Mouse (Mus musculus) intestine, embryonic 16.5 days (tissue): ENCODE data around the gene Map1b. TPM values are rescaled to one million over a fixed set of nuclear protein-coding genes. Genes with fewer than 3 reads are reported as not detected.

Experiments
- ATAC-seq: fragments of 200-750 bp; cut with Nextera tagmentation; 2 replicates; pipeline ENCODE4 v1.8.0; 2017; ENCODE audit warnings: moderate TSS enrichment, moderate library complexity
- H3K27ac ChIP-seq: fragments of 300-500 bp; sonication (generic); 2 replicates; pipeline ENCODE4 v1.5.1; 2014; ENCODE audit warnings: mild to moderate bottlenecking, low read length
- H3K27me3 ChIP-seq: fragments of 300-500 bp; sonication (generic); replicated peaks from 2 replicates; pipeline ENCODE4 v1.6.1; 2014; ENCODE audit warnings: low read length, control low read depth, mixed read lengths; ENCODE audit not compliant: control insufficient read depth, insufficient read depth
- H3K36me3 ChIP-seq: fragments of 300-500 bp; sonication (generic); 2 replicates; pipeline ENCODE4 v1.6.1; 2014; ENCODE audit warnings: low read length, control low read depth; ENCODE audit not compliant: control insufficient read depth, insufficient read depth
- H3K4me1 ChIP-seq: fragments of 300-500 bp; sonication (generic); 2 replicates; pipeline ENCODE4 v1.6.1; 2014; ENCODE audit warnings: low read length, control low read depth, mixed read lengths; ENCODE audit not compliant: control insufficient read depth, insufficient read depth
- H3K4me2 ChIP-seq: fragments of 300-500 bp; sonication (generic); 2 replicates; pipeline ENCODE4 v1.6.1; 2014; ENCODE audit warnings: low read depth, low read length, control low read depth
- H3K4me3 ChIP-seq: fragments of 300-500 bp; sonication (generic); 2 replicates; pipeline ENCODE4 v1.5.1; 2014; ENCODE audit warnings: mild to moderate bottlenecking, low read length
- H3K9ac ChIP-seq: fragments of 300-500 bp; sonication (generic); 2 replicates; pipeline ENCODE4 v1.6.1; 2014; ENCODE audit warnings: low read depth, low read length
- H3K9me3 ChIP-seq: fragments of 300-500 bp; sonication (generic); 2 replicates; pipeline ENCODE4 v1.6.1; 2016; ENCODE audit warnings: low read length, control low read depth; ENCODE audit not compliant: control insufficient read depth
- WGBS: fragments of 180-500 bp; shearing (Covaris S2); extraction: QIAGEN DNeasy Blood & Tissue Kit; methylation state at CpG from one replicate; pipeline ENCODE4 v1.1.7; 2014; 5-methylcytosine and 5-hydroxymethylcytosine counted together
- polyA plus RNA-seq: library from polyadenylated mRNA; unstranded; fragments of >200 nt; fragmentation: Nextera tagmentation; extraction: Ambion mirVana; gene quantifications from 2 replicates; pipeline ENCODE4 v1.2.1, GENCODE M21; 2015

The Map1b gene
- polyA plus RNA-seq, 1 experiment from 2014 or later: 91.4 TPM

DNA sequence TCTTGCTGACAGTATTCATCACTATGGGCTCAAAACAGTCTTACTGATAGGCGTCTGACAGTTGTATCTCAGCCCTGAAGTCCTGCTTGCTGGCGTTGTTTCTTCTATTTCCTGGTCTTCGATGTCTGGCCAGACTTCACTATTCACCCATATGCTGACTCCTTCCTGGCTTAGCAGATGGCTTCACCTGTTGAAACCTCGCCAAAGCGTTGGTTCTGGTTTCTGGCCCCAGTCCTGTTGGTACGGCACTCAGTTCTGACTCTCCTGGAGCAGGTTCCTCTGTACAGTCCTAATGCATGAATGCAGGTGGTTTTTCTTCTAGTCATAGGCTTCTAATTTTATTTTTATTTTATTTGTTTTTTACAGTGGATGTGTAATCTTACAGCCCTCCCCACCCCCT is 38.1 kb upstream of the Map1b start:
- no peak for ATAC-seq
- Histone ChIP-seq H3K36me3 (no peaks in the 10 kb centered on the region), H3K9ac (no peak overlapping the region), H3K9me3 (no peaks in the 10 kb centered on the region), H3K4me1 (peaks cover 3% of the 10 kb centered on the region; the same call in 1 of the 2 replicates), H3K27me3 (no peaks in the 10 kb centered on the region), H3K27ac (no peak overlapping the region), H3K4me3 (no peak overlapping the region), H3K4me2 (no peak overlapping the region)
- 85% methylated on average over 6 of the region's 6 CpGs for WGBS

DNA sequence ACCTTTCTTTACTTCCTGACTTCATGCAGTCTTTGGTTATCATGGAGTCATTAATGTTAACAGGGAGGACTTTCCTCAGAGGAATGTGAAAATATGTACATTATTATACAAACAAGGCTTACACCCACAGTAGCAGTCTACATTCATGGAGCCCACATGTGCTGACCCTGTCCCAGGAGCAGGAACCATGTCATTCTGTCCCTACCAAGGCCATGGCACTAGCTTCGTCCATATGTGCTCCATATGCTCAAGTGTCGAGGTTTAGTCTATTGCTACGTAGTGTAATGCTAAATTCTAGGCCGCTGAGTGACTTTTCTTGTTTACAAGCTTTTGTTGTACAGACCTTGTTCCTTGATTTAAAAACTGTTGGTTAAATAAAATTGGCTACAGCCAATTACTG is 36.0 kb upstream of the Map1b start:
- H3K27me3 ChIP-seq: no peaks in the 10 kb centered on the region
- 93% methylated on average over 4 of the region's 4 CpGs for WGBS
- peaks cover 9% of the 10 kb centered on the region; the same call in 1 of the 2 replicates for H3K4me1 ChIP-seq
- no peak overlapping the region for H3K4me3 ChIP-seq
- no peaks in the 10 kb centered on the region for H3K36me3 ChIP-seq
- H3K9ac ChIP-seq: no peak overlapping the region
- no peak overlapping the region for H3K27ac ChIP-seq
- no peak for ATAC-seq
- no peaks in the 10 kb centered on the region for H3K9me3 ChIP-seq
- H3K4me2 ChIP-seq: no peak overlapping the region

DNA sequence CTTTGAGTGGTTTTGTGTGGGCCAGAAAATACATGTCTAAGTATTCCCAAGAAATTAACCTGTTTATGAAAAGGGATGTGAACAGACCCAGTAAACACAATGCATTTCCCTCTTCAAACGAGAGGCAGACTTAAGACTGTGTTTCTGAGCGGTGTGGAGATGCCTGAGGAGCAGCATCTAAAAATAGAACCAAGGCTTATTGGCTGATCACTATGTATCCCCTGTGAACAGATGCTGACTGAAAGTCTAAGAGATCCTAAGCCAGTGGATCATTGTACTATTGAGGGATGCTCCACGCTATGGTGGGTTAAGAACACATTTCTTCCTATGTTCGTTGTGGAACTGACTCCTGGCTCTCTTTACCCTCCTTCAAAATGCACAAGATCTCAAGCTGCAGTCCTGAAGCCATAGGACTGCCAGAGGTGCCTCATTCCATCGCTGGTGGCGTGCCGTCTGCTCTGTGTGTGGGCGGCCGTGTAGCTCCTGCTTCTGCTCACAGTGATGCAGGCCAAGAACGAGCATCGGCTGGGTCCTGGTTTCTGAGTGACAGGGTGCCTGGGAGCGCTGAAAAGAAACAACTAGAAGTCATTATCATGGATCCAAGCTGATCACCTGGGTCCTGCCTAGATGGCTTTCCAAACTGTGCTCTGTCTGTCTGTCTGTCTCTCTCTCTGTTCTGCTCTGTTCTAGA is 34.5 kb upstream of the Map1b start:
- no peak for ATAC-seq
- no peak overlapping the region for H3K27ac ChIP-seq
- WGBS: 63% methylated on average over 12 of the region's 12 CpGs

DNA sequence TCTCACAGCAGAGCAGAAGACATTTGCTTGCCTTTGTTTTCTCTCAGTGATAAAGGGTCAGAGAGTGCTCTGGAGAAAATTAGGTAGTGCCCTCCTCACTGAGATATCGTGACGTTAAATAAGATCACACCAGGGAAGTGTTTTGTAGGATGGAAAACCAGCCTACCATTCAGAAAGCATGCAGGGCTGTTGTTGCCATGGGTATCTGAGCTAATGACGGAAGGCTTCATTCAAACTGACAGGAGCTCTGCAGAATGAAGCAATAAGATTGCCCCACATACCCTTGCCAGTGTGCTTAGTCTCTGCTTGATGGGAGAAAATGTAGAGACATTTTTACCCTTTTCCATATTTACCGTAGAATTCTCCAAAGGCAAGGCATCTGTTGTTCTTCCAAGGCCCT is 33.7 kb upstream of the Map1b start:
- ATAC-seq: no peak
- no peaks in the 10 kb centered on the region for H3K9me3 ChIP-seq
- no peaks in the 10 kb centered on the region for H3K36me3 ChIP-seq
- no peaks in the 10 kb centered on the region for H3K27me3 ChIP-seq
- WGBS: 74% methylated on average over 4 of the region's 4 CpGs
- H3K4me3 ChIP-seq: no peak overlapping the region
- H3K27ac ChIP-seq: no peak overlapping the region
- peaks cover 12% of the 10 kb centered on the region; the same call in 1 of the 2 replicates for H3K4me1 ChIP-seq
- no peak overlapping the region for H3K9ac ChIP-seq
- H3K4me2 ChIP-seq: no peak overlapping the region

More for the DNA sequence above, 34.5 kb upstream of the Map1b start:
- Histone ChIP-seq H3K4me3 (no peak overlapping the region), H3K9ac (no peak overlapping the region), H3K4me2 (no peak overlapping the region), H3K4me1 (peaks cover 12% of the 10 kb centered on the region; the same call in 1 of the 2 replicates), H3K36me3 (no peaks in the 10 kb centered on the region), H3K27me3 (no peaks in the 10 kb centered on the region), H3K9me3 (no peaks in the 10 kb centered on the region)

DNA sequence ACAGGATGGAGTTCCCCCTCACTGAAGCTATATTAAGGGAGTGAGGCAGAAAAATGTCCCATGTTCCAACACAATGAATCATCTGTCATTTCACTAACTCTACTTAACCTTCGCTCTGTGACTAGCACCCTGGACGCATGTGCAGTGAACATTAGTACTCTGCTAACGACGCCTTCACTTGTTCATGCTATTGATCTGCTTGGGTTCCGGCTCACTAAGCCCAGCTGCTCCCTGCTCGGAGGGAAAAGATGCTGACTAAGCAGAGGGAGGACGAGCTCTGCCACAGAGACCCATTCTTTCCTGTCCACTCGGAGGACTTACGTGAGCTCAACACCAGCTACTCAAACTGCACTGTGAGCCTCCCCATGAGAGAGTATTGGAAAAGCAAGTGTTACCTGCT is 33.2 kb upstream of the Map1b start:
- Histone ChIP-seq H3K27ac (no peak overlapping the region), H3K9ac (no peak overlapping the region), H3K4me1 (peaks cover 12% of the 10 kb centered on the region; the same call in 1 of the 2 replicates), H3K27me3 (no peaks in the 10 kb centered on the region), H3K4me2 (no peak overlapping the region), H3K4me3 (no peak overlapping the region), H3K9me3 (no peaks in the 10 kb centered on the region), H3K36me3 (no peaks in the 10 kb centered on the region)
- no peak for ATAC-seq
- WGBS: 33% methylated on average over 9 of the region's 9 CpGs

DNA sequence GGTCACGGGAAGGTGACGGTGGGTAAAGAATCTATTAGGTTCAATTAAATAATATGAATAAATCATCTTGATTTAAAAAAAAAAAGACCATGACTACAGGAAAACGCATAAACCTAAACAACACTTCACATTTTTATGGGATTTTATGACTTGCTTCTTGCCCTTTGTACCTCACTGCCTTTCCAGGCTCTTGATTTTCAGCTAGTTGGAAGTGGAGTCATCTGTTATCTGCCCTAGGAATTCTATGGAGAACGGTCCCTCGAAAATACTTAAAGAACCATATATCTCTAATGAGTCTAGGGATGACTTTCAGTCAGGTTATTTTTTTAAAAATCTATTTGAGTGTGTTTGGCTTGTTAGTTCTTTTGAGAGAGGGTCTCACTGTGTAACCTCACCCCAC is 30.5 kb upstream of the Map1b start:
- Histone ChIP-seq H3K4me3 (no peak overlapping the region), H3K4me1 (peaks cover 12% of the 10 kb centered on the region; the same call in 1 of the 2 replicates), H3K36me3 (no peaks in the 10 kb centered on the region), H3K9me3 (no peaks in the 10 kb centered on the region), H3K4me2 (no peak overlapping the region), H3K27me3 (no peaks in the 10 kb centered on the region), H3K27ac (no peak overlapping the region), H3K9ac (no peak overlapping the region)
- WGBS: 39% methylated on average over 5 of the region's 5 CpGs
- ATAC-seq: peak; percentile 53; the same call in 1 of the 2 replicates

DNA sequence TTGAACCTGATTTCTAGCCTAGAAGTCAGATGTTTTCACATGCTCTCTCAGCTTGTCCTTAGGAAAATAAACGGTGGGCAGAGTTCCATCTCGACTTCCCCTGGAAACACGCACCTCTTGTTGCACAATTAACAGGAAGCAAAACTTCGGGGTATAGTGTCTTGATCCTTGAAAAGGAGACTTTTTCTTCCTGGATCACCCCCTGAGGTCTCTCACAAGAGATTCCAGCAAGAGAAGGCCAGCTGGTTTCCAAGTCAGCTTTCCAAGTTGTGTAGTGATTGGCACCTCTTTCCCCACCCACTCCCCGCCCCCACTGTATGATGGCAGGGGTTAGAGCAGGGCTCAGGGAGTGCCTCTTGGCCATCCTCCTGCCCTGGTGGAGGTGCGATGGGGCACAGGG is 28.9 kb upstream of the Map1b start:
- Histone ChIP-seq H3K27me3 (no peaks in the 10 kb centered on the region), H3K4me1 (peaks cover 12% of the 10 kb centered on the region; the same call in 1 of the 2 replicates), H3K9ac (no peak overlapping the region), H3K4me3 (no peak overlapping the region), H3K36me3 (no peaks in the 10 kb centered on the region), H3K9me3 (no peaks in the 10 kb centered on the region), H3K4me2 (no peak overlapping the region), H3K27ac (no peak overlapping the region)
- WGBS: 69% methylated on average over 6 of the region's 6 CpGs
- no peak for ATAC-seq

DNA sequence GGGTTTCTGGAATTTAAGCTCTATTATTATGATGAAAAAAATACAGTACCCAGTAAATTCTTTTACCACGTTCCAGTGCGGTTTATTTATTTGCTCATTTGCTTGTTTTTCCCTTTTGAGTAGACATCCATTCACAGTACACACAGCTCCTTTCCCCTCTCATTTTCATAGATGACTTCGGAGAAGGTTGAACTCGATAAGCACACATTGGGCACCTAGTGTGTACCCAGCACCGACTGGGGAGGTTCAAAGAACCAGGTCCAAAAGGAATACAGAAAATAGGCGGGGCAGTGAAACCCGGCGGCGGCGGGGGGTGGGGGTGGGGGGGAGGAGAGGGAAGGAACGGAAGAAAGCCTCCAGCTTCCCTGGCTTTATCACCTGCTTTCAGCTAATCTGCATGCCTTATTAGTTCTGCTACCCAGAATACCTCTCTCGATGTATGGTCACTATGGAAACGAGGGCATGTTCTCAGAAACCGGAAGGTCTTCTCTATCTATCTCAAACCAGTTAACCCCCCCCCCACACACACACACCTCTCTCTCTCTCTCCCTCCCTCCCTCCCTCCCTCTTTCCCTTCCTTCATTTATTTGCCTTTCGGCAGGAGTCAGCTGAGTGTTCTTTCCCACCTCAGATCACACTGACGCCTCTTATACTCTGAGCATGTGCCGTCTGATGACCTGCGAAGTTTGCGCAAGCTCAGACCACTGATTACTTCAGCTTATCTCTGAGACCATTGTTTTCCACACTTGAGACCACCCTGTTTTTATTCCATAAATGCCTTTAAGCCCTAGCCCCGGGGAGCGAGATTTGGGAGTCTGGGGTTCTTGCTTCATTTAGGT is 25.3 kb upstream of the Map1b start:
- no peaks in the 10 kb centered on the region for H3K36me3 ChIP-seq
- no peak overlapping the region for H3K9ac ChIP-seq
- ATAC-seq: no peak
- peaks cover 5% of the 10 kb centered on the region; the same call in 1 of the 2 replicates for H3K4me1 ChIP-seq
- WGBS: 30% methylated on average over 20 of the region's 21 CpGs
- H3K9me3 ChIP-seq: no peaks in the 10 kb centered on the region
- H3K4me2 ChIP-seq: peak overlapping the region; percentile 35
- H3K27ac ChIP-seq: no peak overlapping the region
- no peak overlapping the region for H3K4me3 ChIP-seq
- no peaks in the 10 kb centered on the region for H3K27me3 ChIP-seq

DNA sequence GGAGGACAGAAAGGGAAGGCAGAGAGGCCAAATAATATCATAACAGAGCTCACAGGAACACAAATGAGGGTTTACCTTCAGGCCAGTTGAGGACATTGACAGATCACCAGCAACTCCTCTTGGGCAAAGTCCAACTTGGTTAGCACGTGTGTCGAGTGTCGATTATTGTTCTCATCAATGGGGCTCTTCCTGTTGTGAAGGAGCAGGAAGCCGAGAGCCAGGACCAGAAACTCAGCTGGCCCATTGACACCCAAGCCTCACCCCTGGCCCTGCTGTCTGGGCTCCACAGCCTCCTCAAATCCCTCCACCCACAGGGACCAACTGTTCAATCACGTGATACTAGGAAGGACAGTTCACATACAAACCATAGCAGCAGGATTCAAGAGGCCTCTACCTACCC is 22.9 kb upstream of the Map1b start:
- no peaks in the 10 kb centered on the region for H3K36me3 ChIP-seq
- no peak overlapping the region for H3K4me3 ChIP-seq
- no peaks in the 10 kb centered on the region for H3K27me3 ChIP-seq
- H3K4me1 ChIP-seq: peaks cover 5% of the 10 kb centered on the region; the same call in 1 of the 2 replicates
- 60% methylated on average over 5 of the region's 5 CpGs for WGBS
- H3K27ac ChIP-seq: no peak overlapping the region
- no peak for ATAC-seq
- H3K9me3 ChIP-seq: no peaks in the 10 kb centered on the region
- no peak overlapping the region for H3K9ac ChIP-seq
- H3K4me2 ChIP-seq: no peak overlapping the region
